Mouse (Mus musculus): ENCODE results near the gene Lyrm4.

DNA sequence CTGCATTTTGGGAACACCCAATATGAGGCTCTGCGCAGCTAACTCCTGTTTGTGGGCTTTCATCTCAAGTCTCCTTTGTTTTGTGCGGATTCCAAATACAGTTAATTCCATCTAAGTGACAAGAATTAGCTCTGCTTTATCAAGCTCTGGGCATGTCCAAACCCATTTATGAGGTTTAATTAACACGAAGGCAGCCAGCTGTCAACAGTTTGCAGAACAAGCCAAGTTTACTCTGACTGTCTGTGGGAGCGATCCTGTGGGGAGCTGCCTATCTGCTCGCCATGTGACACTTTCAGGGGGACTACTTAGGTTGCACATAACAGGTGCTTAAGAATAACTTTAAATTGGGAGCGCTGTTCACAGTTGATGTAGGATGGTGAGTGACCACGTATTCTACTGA is 140.4 kb downstream of the Lyrm4 start:
- TF ChIP-seq ETS1 (IDR thresholded peaks at IDR 0.05; ENCODE audit: low read depth, low read length): no peak
- no peak for TF ChIP-seq SMC3 (IDR thresholded peaks at IDR 0.05; ENCODE audit: low read depth, low read length)
- TF ChIP-seq POLR2A (IDR thresholded peaks at IDR 0.05; ENCODE audit: control insufficient read depth in 1 of 2, insufficient read depth in 1 of 2, low read depth in 1 of 2, low read length in 2 of 2, poor library complexity in 1 of 2): no peak
- no peak for TF ChIP-seq CTCF (IDR thresholded peaks at IDR 0.05 in 2 of 3, conservative IDR thresholded peaks at IDR 0.05 in 1 of 3; ENCODE audit: control insufficient read depth in 1 of 3, insufficient read depth in 1 of 3, low read depth in 2 of 3, low read length in 3 of 3, poor library complexity in 1 of 3, severe bottlenecking in 1 of 3)
- no peak for TF ChIP-seq TCF12 (IDR thresholded peaks at IDR 0.05; ENCODE audit: low read depth, low read length)
- TF ChIP-seq MAX (IDR thresholded peaks at IDR 0.05; ENCODE audit: low read length): no peak
- TF ChIP-seq USF1 (IDR thresholded peaks at IDR 0.05; ENCODE audit: low read depth, low read length): no peak
- no peak for TF ChIP-seq E2F4 (IDR thresholded peaks at IDR 0.05; ENCODE audit: borderline replicate concordance, low read depth, low read length)
- no peak for TF ChIP-seq ZMIZ1 (IDR thresholded peaks at IDR 0.05; ENCODE audit: low read depth, low read length)
- no peak for TF ChIP-seq ZNF384 (IDR thresholded peaks at IDR 0.05; ENCODE audit: low read depth, low read length)
- TF ChIP-seq RAD21 (IDR thresholded peaks at IDR 0.05; ENCODE audit: low read depth, low read length): no peak
- no peak for TF ChIP-seq EP300 (IDR thresholded peaks at IDR 0.05; ENCODE audit: low read depth in 1 of 2, low read length in 2 of 2)
- no peak for TF ChIP-seq MAZ (IDR thresholded peaks at IDR 0.05; ENCODE audit: low read depth, low read length)
